27 mouse cellular contexts compared by ENCODE assay signal in the genomic region with DNA sequence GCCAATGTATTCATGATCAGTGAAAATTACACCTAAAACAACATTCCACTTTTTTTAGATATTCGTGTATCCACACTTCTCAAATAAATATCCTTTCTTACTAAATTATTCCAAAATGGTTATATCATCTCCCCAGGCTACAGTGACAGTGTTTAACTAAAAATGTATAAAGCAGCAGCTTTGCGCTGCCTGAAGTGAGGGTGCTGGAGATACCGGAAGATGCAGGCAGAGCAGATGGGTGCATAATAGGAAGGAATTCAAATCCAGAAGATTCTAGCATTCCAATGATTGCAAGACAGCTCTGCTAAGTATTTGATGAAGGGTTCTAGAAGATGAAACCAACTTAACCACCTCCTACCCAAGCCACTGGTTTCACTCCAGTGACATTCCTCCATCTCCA.
"Had no signal": no experiment of that assay in that cellular context is flagged by ENCODE, and none has a peak within 500 bp of the region (broad histone marks: within the 10 kb centered on the region; RNA-seq: fewer than 3 reads in every experiment).

No protein-coding gene starts in this region.

- DNase-seq: gastrocnemius, postnatal 14 days; gastrocnemius, postnatal 36 days; heart, adult 18-20 months; heart, postnatal 14 days; heart, postnatal 36 days; kidney, adult 11 months; kidney, adult 2 months; kidney, adult 9 months; kidney, postnatal 14 days; kidney, postnatal 4 days; liver; liver, embryonic 13.5 days had no signal

- H3K4me1 ChIP-seq: heart, embryonic 10.5 days; heart, embryonic 13.5 days; heart, embryonic 15.5 days; hindbrain, embryonic 13.5 days; hindbrain, embryonic 15.5 days; kidney, embryonic 15.5 days; limb, embryonic 10.5 days; limb, embryonic 12.5 days; liver, embryonic 13.5 days; liver, embryonic 15.5 days had no signal

- H3K27ac ChIP-seq: heart, embryonic 10.5 days; heart, embryonic 13.5 days; heart, embryonic 15.5 days; hindbrain, embryonic 13.5 days; hindbrain, embryonic 15.5 days; hindbrain, postnatal 0 days; kidney, embryonic 15.5 days; kidney, postnatal 0 days; layer of hippocampus, adult 2 months; left cerebral cortex, adult 2 months; limb, embryonic 10.5 days; limb, embryonic 12.5 days; liver, embryonic 13.5 days; liver, embryonic 15.5 days had no signal

- H3K4me3 ChIP-seq: heart, embryonic 10.5 days; heart, embryonic 13.5 days; heart, embryonic 15.5 days; hindbrain, embryonic 13.5 days; hindbrain, embryonic 15.5 days; kidney, embryonic 15.5 days; layer of hippocampus, adult 2 months; left cerebral cortex, adult 2 months; limb, embryonic 10.5 days; limb, embryonic 12.5 days; liver, embryonic 13.5 days; liver, embryonic 15.5 days had no signal

- H3K36me3 ChIP-seq: heart, embryonic 10.5 days; heart, embryonic 13.5 days; heart, embryonic 15.5 days; hindbrain, embryonic 13.5 days; hindbrain, embryonic 15.5 days; kidney, embryonic 15.5 days; limb, embryonic 10.5 days; limb, embryonic 12.5 days; liver, embryonic 13.5 days; liver, embryonic 15.5 days had no signal

- H3K9ac ChIP-seq: heart, embryonic 13.5 days; heart, embryonic 15.5 days; hindbrain, embryonic 13.5 days; hindbrain, embryonic 15.5 days; kidney, embryonic 15.5 days; limb, embryonic 12.5 days; liver, embryonic 13.5 days; liver, embryonic 15.5 days had no signal

- H3K4me2 ChIP-seq: heart, embryonic 13.5 days; heart, embryonic 15.5 days; hindbrain, embryonic 13.5 days; hindbrain, embryonic 15.5 days; kidney, embryonic 15.5 days; limb, embryonic 12.5 days; liver, embryonic 11.5 days; liver, embryonic 13.5 days; liver, embryonic 15.5 days had no signal

- H3K27me3 ChIP-seq: heart, embryonic 13.5 days; heart, embryonic 15.5 days; hindbrain, embryonic 13.5 days; hindbrain, embryonic 15.5 days; kidney, embryonic 15.5 days; limb, embryonic 12.5 days; liver, embryonic 13.5 days; liver, embryonic 15.5 days had no signal

- H3K9me3 ChIP-seq: heart, embryonic 10.5 days; heart, embryonic 13.5 days; heart, embryonic 15.5 days; hindbrain, embryonic 13.5 days; hindbrain, embryonic 15.5 days; kidney, embryonic 15.5 days; limb, embryonic 10.5 days; limb, embryonic 12.5 days; liver, embryonic 13.5 days; liver, embryonic 15.5 days had no signal

- ATAC-seq: hindbrain, postnatal 0 days; intestine, embryonic 16.5 days had no signal
